Mouse (Mus musculus) forebrain, embryonic 16.5 days (tissue): ENCODE data around the gene Btbd35f17. TPM values are rescaled to one million over a fixed set of nuclear protein-coding genes. Genes with fewer than 3 reads are reported as not detected.
"Not testable (repeated sequence)": the region's sequence is repeated elsewhere in the genome, so short reads cannot be mapped to it uniquely, and the experiment has no call there.

ENCODE experiments used
- ATAC-seq: fragments of 200-750 bp; cut with Nextera tagmentation; 2 replicates; pipeline ENCODE4 v1.8.0; 2017; ENCODE audit warnings: mild to moderate bottlenecking, moderate library complexity
- H3K27ac ChIP-seq: fragments of 300-500 bp; sonication (generic); 2 replicates; pipeline ENCODE4 v1.5.1; 2014; ENCODE audit warnings: low read length, control low read depth
- H3K27me3 ChIP-seq: fragments of 300-500 bp; sonication (generic); replicated peaks from 2 replicates; pipeline ENCODE4 v1.6.1; 2014; ENCODE audit warnings: low read length; ENCODE audit not compliant: control insufficient read depth, insufficient read depth
- H3K36me3 ChIP-seq: fragments of 300-500 bp; sonication (generic); 2 replicates; pipeline ENCODE4 v1.6.1; 2014; ENCODE audit not compliant: control insufficient read depth, insufficient read depth
- H3K4me1 ChIP-seq: fragments of 300-500 bp; sonication (generic); replicated peaks from 2 replicates; pipeline ENCODE4 v1.6.1; 2014; ENCODE audit warnings: low read length; ENCODE audit not compliant: control insufficient read depth, insufficient read depth
- H3K4me2 ChIP-seq: fragments of 300-500 bp; sonication (generic); 2 replicates; pipeline ENCODE4 v1.6.1; 2014; ENCODE audit warnings: mild to moderate bottlenecking, low read length, control low read depth
- H3K4me3 ChIP-seq: fragments of 300-500 bp; sonication (generic); replicated peaks from 2 replicates; pipeline ENCODE4 v1.5.1; 2014; ENCODE audit warnings: mild to moderate bottlenecking, low read length, control low read depth
- H3K9ac ChIP-seq: fragments of 300-500 bp; sonication (generic); replicated peaks from 2 replicates; pipeline ENCODE4 v1.6.1; 2014; ENCODE audit warnings: low read depth, low read length, control low read depth
- H3K9me3 ChIP-seq: fragments of 300-500 bp; sonication (generic); 2 replicates; pipeline ENCODE4 v1.6.1; 2016; ENCODE audit warnings: low read length; ENCODE audit not compliant: control insufficient read depth
- WGBS: fragments of 180-500 bp; shearing (Covaris S2); extraction: QIAGEN DNeasy Blood & Tissue Kit; methylation state at CpG from one replicate; pipeline ENCODE4 v1.1.7; 2014; 5-methylcytosine and 5-hydroxymethylcytosine counted together
- polyA plus RNA-seq: library from polyadenylated mRNA; unstranded; fragments of >200 nt; fragmentation: Nextera tagmentation; extraction: Ambion mirVana; gene quantifications from 2 replicates; pipeline ENCODE4 v1.2.1, GENCODE M21; 2015

Gene Btbd35f17
- polyA plus RNA-seq = not detected in 2 replicates

- not testable (repeated sequence) for H3K36me3 ChIP-seq, H3K4me1 ChIP-seq, H3K9ac ChIP-seq, ATAC-seq, H3K4me3 ChIP-seq, H3K27me3 ChIP-seq, H3K9me3 ChIP-seq, H3K27ac ChIP-seq, H3K4me2 ChIP-seq
- 90% methylated on average over 1 of the region's 4 CpGs for WGBS
Measured at GRCm38 (mm10) chrX:4370336-4370735, at the start of gene Btbd35f17. Btbd35f17 (plus strand) TSS chrX:4370636.

Other genes starting within 250 kb of the Btbd35f17 start
- gene Btbd35f28, start 174.1 kb upstream of the Btbd35f17 start, polyA plus RNA-seq = not detected in 2 replicates
- gene Btbd35f20, start 79.4 kb upstream of the Btbd35f17 start, polyA plus RNA-seq = not detected in 2 replicates